Mouse (Mus musculus): ENCODE measurements around the gene Prame.
"Not testable (repeated sequence)": the region's sequence is repeated elsewhere in the genome, so short reads cannot be mapped to it uniquely, and the experiment has no call there.

The Prame gene

DNA sequence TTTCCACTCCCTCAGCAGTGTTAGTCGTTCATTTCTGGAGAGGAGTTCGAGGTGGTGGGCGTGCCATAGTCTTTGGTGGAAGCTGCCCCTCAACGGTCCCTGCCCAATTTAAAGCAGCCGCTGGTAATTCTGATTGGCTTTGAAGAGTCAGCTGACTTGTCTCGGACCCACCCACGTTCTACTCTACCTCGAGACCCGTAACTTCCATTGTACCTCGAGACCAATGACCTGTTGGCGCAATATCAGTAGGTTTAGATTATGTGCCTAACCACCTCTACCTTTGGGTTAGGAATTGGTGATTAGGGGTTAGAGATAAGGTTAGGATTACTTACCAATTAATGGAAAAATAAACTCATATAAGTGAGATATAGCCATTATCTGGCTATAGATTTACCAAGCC lies at the start of gene Prame:
Gene Prame, minus strand, starts transcription at position 101 of the 400 bp plus-strand sequence.
- DNase-seq (ENCODE audit: low read depth in 1 of 2, low spot score in 2 of 2): no peak

DNA sequence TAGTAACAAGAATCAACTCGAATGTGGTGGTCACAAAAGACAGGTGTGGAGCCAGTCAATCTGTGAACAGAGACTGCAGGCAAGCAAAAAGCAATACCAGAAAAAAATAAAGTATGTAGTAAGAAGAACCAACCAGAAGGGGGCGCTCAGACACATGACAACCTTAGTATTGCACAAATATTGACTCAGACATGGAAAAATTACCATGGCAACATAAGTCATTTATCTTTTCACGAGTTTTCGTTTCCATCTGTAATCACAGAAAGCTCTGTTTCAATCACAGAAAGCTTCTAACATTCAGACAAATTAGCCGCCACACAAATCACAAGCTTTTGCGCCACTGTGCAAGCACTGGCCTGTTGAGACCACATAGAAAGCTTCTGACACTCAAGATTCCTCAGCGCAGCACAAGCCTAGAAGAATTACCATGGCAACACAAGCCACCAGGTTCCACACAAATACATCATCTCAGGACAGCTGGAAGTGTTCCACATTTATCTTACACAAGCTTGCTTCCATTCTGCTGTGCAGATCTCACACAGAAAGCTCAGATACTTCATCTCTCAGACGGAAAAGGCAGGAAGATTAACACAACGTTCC lies 24.8 kb upstream of the Prame start:
- DNase-seq (ENCODE audit: low read depth in 1 of 2, low spot score in 2 of 2): no peak

DNA sequence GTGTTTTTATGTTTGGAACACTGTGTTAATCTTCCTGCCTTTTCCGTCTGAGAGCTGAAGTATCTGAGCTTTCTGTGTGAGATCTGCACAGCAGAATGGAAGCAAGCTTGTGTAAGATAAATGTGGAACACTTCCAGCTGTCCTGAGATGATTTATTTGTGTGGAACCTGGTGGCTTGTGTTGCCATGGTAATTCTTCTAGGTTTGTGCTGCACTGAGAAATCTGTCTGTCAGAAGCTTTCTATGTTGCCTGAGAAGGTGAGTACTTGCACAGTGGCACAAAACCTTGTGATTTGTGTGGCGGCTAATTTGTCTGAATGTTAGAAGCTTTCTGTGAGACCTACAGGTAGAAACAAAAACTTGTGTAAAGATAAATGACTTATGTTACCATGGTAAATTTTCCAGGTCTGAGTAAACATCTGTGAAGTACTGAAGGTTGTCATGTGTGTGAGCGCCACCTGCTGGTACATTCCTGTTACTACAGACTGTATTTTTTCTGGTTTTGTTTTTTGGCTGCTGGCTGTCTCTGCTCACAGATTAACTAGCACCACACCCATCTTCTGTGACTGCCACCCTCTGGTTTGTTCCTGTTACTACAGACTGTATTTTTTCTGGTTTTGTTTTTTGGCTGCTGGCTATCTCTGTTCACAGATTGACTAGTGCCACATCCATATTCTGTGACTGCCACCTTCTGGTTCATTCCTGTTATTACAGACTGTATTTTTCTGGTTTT lies 26.0 kb downstream of the Prame start:
- DNase-seq (ENCODE audit: low read depth in 1 of 2, low spot score in 2 of 2): not testable (repeated sequence)

DNA sequence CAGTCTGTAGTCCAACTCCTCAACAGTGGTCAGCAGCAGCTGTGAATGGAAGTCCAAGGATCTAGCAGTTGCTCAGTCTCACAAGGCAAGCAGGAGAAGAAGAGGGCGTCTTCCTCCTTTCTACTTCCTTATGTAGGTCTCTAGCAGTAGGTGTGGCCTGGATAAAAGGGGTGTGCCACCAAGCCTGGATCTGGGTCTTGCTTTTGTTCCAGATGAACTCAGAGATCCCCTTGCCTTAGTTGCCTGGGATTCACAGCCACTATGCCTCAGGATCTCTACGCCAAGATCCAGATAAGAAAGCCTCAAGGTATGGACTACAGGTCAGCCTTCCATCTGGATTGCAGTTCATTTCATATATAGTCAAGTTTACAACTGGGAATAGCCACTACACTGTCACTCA lies 28.8 kb downstream of the Prame start, which contains the start of gene Nxf7:
Gene Nxf7, minus strand, starts transcription at position 101 of the 400 bp plus-strand sequence.
- DNase-seq (ENCODE audit: low read depth in 1 of 2, low spot score in 2 of 2): no peak

DNA sequence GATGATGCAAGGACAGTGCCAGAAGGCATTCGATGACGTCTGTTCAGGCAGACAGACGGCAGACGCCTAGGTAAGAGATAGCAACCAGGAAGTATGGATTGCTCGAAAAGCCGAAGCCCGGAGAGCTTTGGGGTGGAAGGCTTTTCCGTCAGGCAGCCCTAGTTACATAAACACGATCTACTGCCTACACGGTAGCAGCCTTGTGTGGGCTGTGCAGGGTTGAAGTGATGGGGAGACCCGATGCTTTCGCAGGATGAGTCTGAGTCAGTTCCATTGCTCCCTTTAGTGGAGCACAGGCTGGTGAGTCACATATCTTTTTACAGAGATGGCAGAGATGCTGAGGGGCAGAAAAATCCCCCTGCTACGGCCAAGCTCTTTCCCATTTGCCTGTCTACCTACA lies 29.4 kb downstream of the Prame start:
- no peak for DNase-seq (ENCODE audit: low read depth in 1 of 2, low spot score in 2 of 2)

DNA sequence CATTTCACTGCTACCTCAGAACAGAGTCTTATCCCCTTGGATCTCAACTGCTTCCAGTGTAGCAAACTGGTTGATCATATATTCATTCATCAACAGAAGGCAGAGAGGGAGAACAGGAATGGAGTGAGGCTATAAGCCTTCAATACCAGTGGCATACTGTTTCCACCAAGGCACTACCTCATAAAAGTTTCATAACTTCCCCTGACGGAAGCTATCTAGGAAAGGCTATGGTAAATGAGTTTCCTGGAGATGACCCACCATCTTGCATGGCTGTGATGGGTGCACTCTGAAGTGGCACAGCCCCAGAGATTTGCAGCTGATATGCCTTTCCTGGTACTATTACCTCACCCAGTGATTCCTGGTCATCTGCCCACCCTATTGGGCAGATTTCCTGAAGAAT lies 51.1 kb downstream of the Prame start:
- DNase-seq (ENCODE audit: low read depth in 1 of 2, low spot score in 2 of 2): no peak

DNA sequence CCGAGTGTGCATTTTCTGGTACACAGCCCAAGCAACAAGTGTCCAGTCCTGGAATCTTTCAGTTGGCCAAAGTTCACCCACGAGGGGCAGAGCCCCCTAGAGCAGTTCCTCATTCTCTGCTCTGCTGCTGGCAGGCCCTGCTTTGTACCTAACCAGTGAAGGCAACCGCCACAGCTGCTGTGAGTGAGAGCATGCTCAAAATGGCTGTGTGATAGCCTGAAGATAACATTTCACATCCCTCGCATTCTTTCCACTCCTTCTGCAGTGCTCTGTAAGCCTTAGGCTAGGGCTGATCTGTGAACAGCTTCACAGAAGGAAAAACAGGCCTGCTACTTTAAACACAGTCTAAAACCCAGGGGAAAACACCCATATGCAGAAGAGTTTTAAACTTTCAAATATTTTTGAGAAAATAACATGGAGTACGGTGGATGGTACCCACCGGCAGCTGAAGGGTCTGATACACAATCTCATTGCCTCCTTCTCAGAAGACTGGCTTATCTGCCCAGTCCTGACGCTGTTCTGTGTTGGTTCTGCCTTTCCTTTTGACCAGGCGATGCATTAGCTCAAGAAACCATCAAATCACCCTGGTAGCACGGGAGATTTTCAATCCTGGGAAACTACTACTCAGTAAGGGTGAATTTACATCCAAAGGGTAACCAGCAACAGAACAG lies 52.4 kb downstream of the Prame start:
- DNase-seq (ENCODE audit: low read depth in 1 of 2, low spot score in 2 of 2): not testable (repeated sequence)

DNA sequence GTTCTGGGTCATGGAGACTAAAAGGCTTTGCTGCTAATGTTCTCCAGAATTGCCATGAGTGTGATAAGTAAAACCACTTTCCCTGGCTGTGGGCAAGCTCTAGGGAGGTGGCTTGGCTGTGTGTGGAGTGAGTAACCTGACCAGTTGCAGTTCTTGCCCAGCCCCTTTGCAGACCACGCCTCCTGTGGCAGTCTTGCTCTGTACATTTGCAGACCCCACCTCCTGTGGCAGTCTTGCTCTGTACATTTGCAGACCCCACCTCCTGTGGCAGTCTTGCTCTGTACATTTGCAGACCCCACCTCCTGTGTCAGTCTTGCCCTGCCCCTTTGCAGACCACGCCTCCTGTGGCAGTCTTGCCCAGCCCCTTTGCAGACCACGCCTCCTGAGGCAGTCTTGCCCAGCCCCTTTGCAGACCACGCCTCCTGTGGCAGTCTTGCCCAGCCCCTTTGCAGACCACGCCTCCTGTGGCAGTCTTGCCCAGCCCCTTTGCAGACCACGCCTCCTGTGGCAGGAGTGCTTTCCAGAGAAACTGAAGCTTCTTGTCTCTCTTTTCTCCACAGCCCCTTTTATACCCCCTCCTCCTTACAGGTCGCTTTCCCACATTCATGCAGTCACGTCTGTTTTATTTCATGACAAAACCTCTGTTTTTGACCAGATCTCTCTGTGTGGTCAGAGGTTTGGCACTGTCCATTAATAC lies 53.1 kb downstream of the Prame start:
- not testable (repeated sequence) for DNase-seq (ENCODE audit: low read depth in 1 of 2, low spot score in 2 of 2)

DNA sequence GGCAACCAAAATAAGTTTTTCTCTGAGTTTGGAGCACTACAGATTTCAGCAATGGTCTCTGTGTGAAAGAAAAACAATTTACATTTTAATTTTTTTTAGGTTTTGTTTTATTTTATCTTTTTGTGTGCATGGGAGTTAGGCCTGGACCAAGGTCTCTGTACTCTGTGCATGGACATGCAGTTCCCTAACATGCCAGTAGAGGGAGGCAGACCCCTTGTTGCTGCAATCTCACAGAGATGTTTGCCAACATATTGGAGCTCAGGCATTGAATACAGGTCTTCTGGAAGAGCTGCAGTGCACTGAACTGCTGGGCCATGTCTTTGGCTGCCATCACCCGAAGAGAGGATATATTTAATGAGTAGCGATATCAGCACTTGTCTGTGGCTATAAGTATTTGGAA lies 58.0 kb downstream of the Prame start:
- DNase-seq (ENCODE audit: low read depth in 1 of 2, low spot score in 2 of 2): not testable (repeated sequence)

DNA sequence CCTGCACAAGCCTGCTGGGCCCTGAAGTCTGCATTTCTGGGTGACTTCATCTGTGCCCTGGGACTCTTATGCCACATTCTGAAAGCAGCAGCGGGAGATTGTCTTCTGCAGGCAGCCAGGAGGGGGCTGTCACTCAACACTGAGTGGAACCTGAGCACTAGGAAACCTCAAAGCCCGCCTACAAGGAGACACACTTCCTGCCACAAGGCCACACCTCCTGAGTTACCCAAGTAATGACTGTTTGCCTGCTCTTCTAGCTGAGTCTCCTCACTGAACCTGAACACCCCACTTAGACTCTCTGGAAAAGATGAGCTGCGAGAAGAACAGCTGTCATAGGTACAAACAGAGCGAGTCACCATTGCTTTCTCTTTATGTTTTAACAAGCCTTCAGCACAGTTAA lies 62.6 kb downstream of the Prame start:
- DNase-seq (ENCODE audit: low read depth in 1 of 2, low spot score in 2 of 2): not testable (repeated sequence)

Measured in monocyte, adult 2 months (primary cell).